Mouse (Mus musculus): Measurements from ENCODE around the gene Itih2.

DNA sequence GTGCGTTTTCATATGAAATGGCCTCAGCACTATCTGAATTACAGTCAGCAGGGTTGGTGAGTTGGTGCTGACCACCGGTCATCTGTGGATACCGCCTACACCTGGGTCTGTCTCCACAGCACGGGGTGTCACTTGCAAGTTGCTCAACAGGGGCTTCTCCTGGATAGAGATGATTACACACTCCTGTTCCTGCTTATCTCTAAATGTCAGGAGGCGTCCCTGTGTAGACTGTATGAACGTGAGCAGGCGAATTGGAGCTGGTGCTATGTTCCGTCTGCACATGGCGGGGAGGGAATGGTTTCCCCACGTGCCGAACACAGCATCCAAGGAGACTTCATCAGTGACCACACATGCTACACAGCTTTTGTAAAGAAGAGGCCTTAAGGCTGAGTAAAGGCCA, 36.1 kb upstream of the Itih2 start:
- no peak for TF ChIP-seq CTCF (IDR thresholded peaks at IDR 0.05)
- no peak for TF ChIP-seq EP300 (IDR thresholded peaks at IDR 0.05; ENCODE audit: insufficient read depth, low read depth, low read length)

Measured in heart, adult 2 months (tissue).